ENCODE assay signal across 23 mouse cellular contexts in the genomic region with DNA sequence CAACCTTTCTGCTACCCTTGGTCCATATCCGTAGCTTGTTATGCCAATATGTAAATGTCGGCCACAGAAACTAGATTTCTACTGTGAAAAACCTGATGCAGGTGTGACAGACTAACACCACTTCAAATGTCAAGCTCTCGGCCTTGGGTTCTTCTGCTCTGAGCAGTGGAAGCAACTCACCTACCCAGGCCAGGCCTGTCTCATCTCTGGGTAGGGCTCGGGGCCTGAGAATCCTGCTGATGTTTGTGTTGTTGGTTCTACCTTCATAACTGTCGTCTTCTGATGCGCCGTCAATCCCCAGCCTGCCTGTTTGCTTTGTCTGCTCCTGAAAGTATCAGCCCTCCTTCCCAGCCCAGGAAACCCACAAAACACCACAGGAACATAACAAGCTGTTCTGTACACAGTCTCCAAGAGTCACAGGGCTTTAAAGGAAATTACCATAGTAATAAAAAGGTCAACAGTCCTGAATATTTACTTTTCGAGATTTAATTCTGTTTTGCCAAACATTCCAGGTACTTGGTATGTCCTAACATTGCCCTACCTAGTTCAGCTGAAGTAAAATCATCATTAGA. TPM values are rescaled to one million over a fixed set of nuclear protein-coding genes. Genes with fewer than 3 reads are reported as not detected.
A peak's percentile ranks its signal among the peaks of the same experiment; 100 is the strongest.
DNase-seq lines count a peak whose midpoint lies in the region; ATAC-seq and TF ChIP-seq lines count a peak whose summit lies in the region.
"Had no signal": no experiment of that assay in that cellular context is flagged by ENCODE, and none has a peak within 500 bp of the region (broad histone marks: within the 10 kb centered on the region; RNA-seq: fewer than 3 reads in every experiment).

No protein-coding gene starts in this region.

- WGBS in stomach, embryonic 15.5 days, result 84% methylated on average over 8 of the region's 8 CpGs

- no peak for DNase-seq in layer of hippocampus, adult 2 months (ENCODE audit: low spot score in 2 of 2)
- DNase-seq in layer of hippocampus, postnatal 36 days, result no peak
- DNase-seq in lung, postnatal 25 days (ENCODE audit: low spot score), result peak; percentile 52
- DNase-seq in lung, postnatal 10 days, result no peak
- peak; percentile 44 for DNase-seq in ZHBTc4 (ENCODE audit: low read depth, low spot score)
- no peak for DNase-seq in kidney, postnatal 25 days
- no peak for DNase-seq in frontal cortex, postnatal 25 days (ENCODE audit: low spot score in 2 of 2)
- DNase-seq: adrenal gland, postnatal 14 days; cerebellum, adult 8-10 months; gastrocnemius, postnatal 14 days; heart, adult 18-20 months; heart, postnatal 10 days; kidney, adult 8-10 months; kidney, postnatal 14 days; right cerebral cortex, postnatal 25 days; thymus, adult 18-20 months; thymus, postnatal 36 days had no signal

- no peak overlapping the region for H3K9ac ChIP-seq in stomach, embryonic 15.5 days
- H3K9ac ChIP-seq: forebrain, embryonic 15.5 days; heart, embryonic 12.5 days; midbrain, embryonic 13.5 days; neural tube, embryonic 12.5 days had no signal

- H3K9me3 ChIP-seq in stomach, embryonic 15.5 days, result no peaks in the 10 kb centered on the region
- H3K9me3 ChIP-seq: embryonic facial prominence, embryonic 10.5 days; forebrain, embryonic 15.5 days; midbrain, embryonic 13.5 days; neural tube, embryonic 12.5 days had no signal

- no peak overlapping the region for H3K4me2 ChIP-seq in stomach, embryonic 15.5 days
- H3K4me2 ChIP-seq: forebrain, embryonic 15.5 days; heart, embryonic 12.5 days; midbrain, embryonic 13.5 days; neural tube, embryonic 12.5 days had no signal

- no peaks in the 10 kb centered on the region for H3K4me1 ChIP-seq in stomach, embryonic 15.5 days
- H3K4me1 ChIP-seq: neural tube, embryonic 12.5 days had no signal

- H3K36me3 ChIP-seq in stomach, embryonic 15.5 days, result no peaks in the 10 kb centered on the region
- H3K36me3 ChIP-seq: forebrain, embryonic 15.5 days; midbrain, embryonic 13.5 days; neural tube, embryonic 12.5 days had no signal

- 0 out of 2 replicates have a peak overlapping the region, but pooled peaks have one; percentile 10 for H3K27ac ChIP-seq in layer of hippocampus, adult 2 months
- H3K27ac ChIP-seq in stomach, embryonic 15.5 days, result no peak overlapping the region
- H3K27ac ChIP-seq: embryonic facial prominence, embryonic 10.5 days; forebrain, embryonic 15.5 days; midbrain, embryonic 13.5 days; neural tube, embryonic 12.5 days had no signal

- peak; percentile 14; the same call in 1 of the 2 replicates for ATAC-seq in stomach, embryonic 15.5 days (ENCODE audit: insufficient read depth, low FRiP score, low read depth)
- ATAC-seq: forebrain, embryonic 15.5 days; midbrain, embryonic 13.5 days had no signal

- no peak for TF ChIP-seq CTCF in layer of hippocampus, adult 2 months (conservative IDR thresholded peaks at IDR 0.05)

- H3K27me3 ChIP-seq in stomach, embryonic 15.5 days (replicated peaks), result no peaks in the 10 kb centered on the region
- H3K27me3 ChIP-seq: forebrain, embryonic 15.5 days; heart, embryonic 12.5 days; midbrain, embryonic 13.5 days; neural tube, embryonic 12.5 days had no signal

- H3K4me3 ChIP-seq in layer of hippocampus, adult 2 months, result no peak overlapping the region
- H3K4me3 ChIP-seq in stomach, embryonic 15.5 days (replicated peaks), result no peak overlapping the region
- H3K4me3 ChIP-seq: embryonic facial prominence, embryonic 10.5 days; forebrain, embryonic 15.5 days; heart, embryonic 12.5 days; midbrain, embryonic 13.5 days; neural tube, embryonic 12.5 days had no signal

RNA-seq across cellular contexts. Expression of gene Nek7, which starts 29.4 kb away (rescaled TPM):
- total RNA-seq in layer of hippocampus, adult 2 months (2021), result 10 to 100 TPM; 33.9 to 34.9 TPM
- 10 to 100 TPM; 34.4 to 35.6 TPM for total RNA-seq in layer of hippocampus, postnatal 36 days (2021)
- polyA plus RNA-seq in stomach, embryonic 15.5 days (2015; fragmentation: Nextera tagmentation; extraction: Ambion mirVana), result 35.9 and 36.1 TPM in 2 replicates

Comparison
In these comparisons a context has a peak if more than half of its experiments do, and no peak if none do; other contexts are left out.
1. DNase-seq: peak in lung, postnatal 25 days (single experiment) and ZHBTc4 (single experiment); none in layer of hippocampus, adult 2 months (0 of 2), layer of hippocampus, postnatal 36 days (0 of 2), lung, postnatal 10 days (single experiment), kidney, postnatal 25 days (0 of 2) and frontal cortex, postnatal 25 days (0 of 2).